In genomic region chr7:114922155-114922554, GRCm38 (mm10) we compare ENCODE assay signal across 8 mouse cellular contexts.
DNase-seq lines count a peak whose midpoint lies in the region; ATAC-seq and TF ChIP-seq lines count a peak whose summit lies in the region.

No protein-coding gene starts in this region.

- no peaks in the 10 kb centered on the region for H3K36me3 ChIP-seq in embryonic facial prominence, embryonic 15.5 days
- no peaks in the 10 kb centered on the region for H3K36me3 ChIP-seq in heart, embryonic 11.5 days (ENCODE audit: control insufficient read depth, insufficient read depth, low read length)
- no peaks in the 10 kb centered on the region for H3K36me3 ChIP-seq in kidney, postnatal 0 days (ENCODE audit: insufficient read depth, low read length)
- no peaks in the 10 kb centered on the region for H3K36me3 ChIP-seq in liver, adult 2 months (ENCODE audit: control insufficient read depth, insufficient read depth, low read length)
- H3K36me3 ChIP-seq in thymus, adult 2 months (ENCODE audit: control insufficient read depth, insufficient read depth, low read length), result no peaks in the 10 kb centered on the region

- peaks cover 6% of the 10 kb centered on the region; the same call in 1 of the 2 replicates for H3K27me3 ChIP-seq in embryonic facial prominence, embryonic 15.5 days
- H3K27me3 ChIP-seq in heart, embryonic 11.5 days (ENCODE audit: control insufficient read depth, insufficient read depth, low read length), result no peaks in the 10 kb centered on the region
- no peaks in the 10 kb centered on the region for H3K27me3 ChIP-seq in kidney, postnatal 0 days (ENCODE audit: insufficient read depth, low read length)
- H3K27me3 ChIP-seq in liver, adult 2 months (ENCODE audit: control insufficient read depth, insufficient read depth, low read length), result no peaks in the 10 kb centered on the region
- H3K27me3 ChIP-seq in thymus, adult 2 months (ENCODE audit: control insufficient read depth, insufficient read depth, low read length), result no peaks in the 10 kb centered on the region

- H3K79me2 ChIP-seq in liver, adult 2 months (ENCODE audit: control insufficient read depth, insufficient read depth, low read length), result no peaks in the 10 kb centered on the region

- no peak for TF ChIP-seq POLR2A in liver, adult 2 months (IDR thresholded peaks at IDR 0.05; ENCODE audit: extremely low read depth, insufficient read depth, low read length)
- TF ChIP-seq POLR2A in olfactory bulb, adult 2 months (IDR thresholded peaks at IDR 0.05; ENCODE audit: insufficient read depth, low read depth, low read length), result no peak
- TF ChIP-seq POLR2A in thymus, adult 2 months (IDR thresholded peaks at IDR 0.05; ENCODE audit: control insufficient read depth, extremely low read depth, insufficient read depth, low read length, poor library complexity), result no peak

- no peak overlapping the region for H3K27ac ChIP-seq in embryonic facial prominence, embryonic 15.5 days (replicated peaks)
- no peak overlapping the region for H3K27ac ChIP-seq in heart, embryonic 11.5 days (ENCODE audit: low read depth, low read length)
- no peak overlapping the region for H3K27ac ChIP-seq in kidney, postnatal 0 days
- no peak overlapping the region for H3K27ac ChIP-seq in liver, adult 2 months (replicated peaks; ENCODE audit: insufficient read depth, low read depth, low read length)
- H3K27ac ChIP-seq in olfactory bulb, adult 2 months (ENCODE audit: insufficient read depth, low read depth, low read length), result no peak overlapping the region
- H3K27ac ChIP-seq in thymus, adult 2 months (ENCODE audit: control insufficient read depth, insufficient read depth, low read length), result no peak overlapping the region

- H3K9ac ChIP-seq in embryonic facial prominence, embryonic 15.5 days, result no peak overlapping the region
- H3K9ac ChIP-seq in heart, embryonic 11.5 days (ENCODE audit: low read depth, low read length), result no peak overlapping the region
- no peak overlapping the region for H3K9ac ChIP-seq in kidney, postnatal 0 days (ENCODE audit: low read depth, low read length)
- no peak overlapping the region for H3K9ac ChIP-seq in liver, adult 2 months (ENCODE audit: low read depth, low read length)

- DNase-seq in B cell, adult 2 months, result peak; percentile 79 to 81
- DNase-seq in adrenal gland, postnatal 4 days (ENCODE audit: low spot score in 2 of 2), result peak; percentile 4 to 24
- peak; percentile 73 for DNase-seq in kidney, postnatal 0 days (ENCODE audit: low spot score)
- peak; percentile 25 for DNase-seq in liver, adult 2 months (ENCODE audit: extremely low read depth, low read depth, low spot score)
- DNase-seq in thymus, adult 2 months, result peak; percentile 73

- no peak overlapping the region for H3K4me2 ChIP-seq in embryonic facial prominence, embryonic 15.5 days (replicated peaks)
- H3K4me2 ChIP-seq in heart, embryonic 11.5 days, result no peak overlapping the region
- H3K4me2 ChIP-seq in kidney, postnatal 0 days (ENCODE audit: low read length), result no peak overlapping the region

- no peaks in the 10 kb centered on the region for H3K9me3 ChIP-seq in embryonic facial prominence, embryonic 15.5 days (replicated peaks)
- no peaks in the 10 kb centered on the region for H3K9me3 ChIP-seq in heart, embryonic 11.5 days (replicated peaks; ENCODE audit: control insufficient read depth, low read length)
- no peaks in the 10 kb centered on the region for H3K9me3 ChIP-seq in kidney, postnatal 0 days (replicated peaks; ENCODE audit: low read length)

- 0 out of 2 replicates have a peak, but pooled peaks have one; percentile 34 for ATAC-seq in embryonic facial prominence, embryonic 15.5 days (ENCODE audit: insufficient number of reproducible peaks, low FRiP score, low TSS enrichment, low read depth)
- ATAC-seq in heart, embryonic 11.5 days (replicated peaks; ENCODE audit: insufficient number of reproducible peaks, low FRiP score, low TSS enrichment), result peak; percentile 57; the same call in 1 of the 2 replicates
- ATAC-seq in kidney, postnatal 0 days (replicated peaks; ENCODE audit: low FRiP score, low read depth), result peak; percentile 59

- peak; percentile 86 for TF ChIP-seq CTCF in kidney, postnatal 0 days (IDR thresholded peaks at IDR 0.05; ENCODE audit: low read depth)
- TF ChIP-seq CTCF in liver, adult 2 months (IDR thresholded peaks at IDR 0.05; ENCODE audit: low read depth, low read length), result peak; percentile 56
- 0 out of 2 replicates have a peak, but pooled peaks have one; percentile 16 for TF ChIP-seq CTCF in olfactory bulb, adult 2 months (IDR thresholded peaks at IDR 0.05; ENCODE audit: insufficient read depth, low read depth, low read length)
- TF ChIP-seq CTCF in thymus, adult 2 months (IDR thresholded peaks at IDR 0.05; ENCODE audit: borderline replicate concordance, control insufficient read depth, extremely low read depth, insufficient read depth, low read length, poor library complexity), result no peak

- no peak overlapping the region for H3K4me3 ChIP-seq in embryonic facial prominence, embryonic 15.5 days (replicated peaks)
- no peak overlapping the region for H3K4me3 ChIP-seq in heart, embryonic 11.5 days (ENCODE audit: low read depth, low read length)
- no peak overlapping the region for H3K4me3 ChIP-seq in kidney, postnatal 0 days (replicated peaks; ENCODE audit: low read depth, low read length)
- no peak overlapping the region for H3K4me3 ChIP-seq in liver, adult 2 months (ENCODE audit: insufficient read depth, low read depth, low read length)
- no peak overlapping the region for H3K4me3 ChIP-seq in olfactory bulb, adult 2 months (ENCODE audit: insufficient read depth, low read depth, low read length)
- H3K4me3 ChIP-seq in thymus, adult 2 months (ENCODE audit: control insufficient read depth, insufficient read depth, low read length), result no peak overlapping the region

- WGBS in embryonic facial prominence, embryonic 15.5 days, result 9% methylated on average over 3 of the region's 3 CpGs
- 7% methylated on average over 3 of the region's 3 CpGs for WGBS in heart, embryonic 11.5 days (ENCODE audit: insufficient replicate concordance)
- WGBS in kidney, postnatal 0 days, result 9% methylated on average over 3 of the region's 3 CpGs
- WGBS in liver, adult 2 months, result 10% methylated on average over 3 of the region's 3 CpGs
- WGBS in olfactory bulb, adult 2 months, result 22% methylated on average over 3 of the region's 3 CpGs
- 30% methylated on average over 3 of the region's 3 CpGs for WGBS in thymus, adult 2 months

- no peaks in the 10 kb centered on the region for H3K4me1 ChIP-seq in embryonic facial prominence, embryonic 15.5 days
- no peaks in the 10 kb centered on the region for H3K4me1 ChIP-seq in heart, embryonic 11.5 days (ENCODE audit: control insufficient read depth, insufficient read depth, low read length)
- H3K4me1 ChIP-seq in kidney, postnatal 0 days (replicated peaks; ENCODE audit: insufficient read depth, low read length), result no peaks in the 10 kb centered on the region
- no peaks in the 10 kb centered on the region for H3K4me1 ChIP-seq in liver, adult 2 months (ENCODE audit: control insufficient read depth, insufficient read depth, low read length)
- H3K4me1 ChIP-seq in olfactory bulb, adult 2 months (ENCODE audit: control insufficient read depth, insufficient read depth, low read length), result no peaks in the 10 kb centered on the region
- no peaks in the 10 kb centered on the region for H3K4me1 ChIP-seq in thymus, adult 2 months (replicated peaks; ENCODE audit: control insufficient read depth, insufficient read depth, low read length)

Comparison
In these comparisons a context has a peak if more than half of its experiments do, and no peak if none do; other contexts are left out.
1. DNase-seq: peak in every context shown above with its lines; median percentile 80 in B cell, adult 2 months; 73 in kidney, postnatal 0 days; 73 in thymus, adult 2 months; 25 in liver, adult 2 months; 14 in adrenal gland, postnatal 4 days.